Comparison of ENCODE assay signal across 9 mouse cellular contexts in genomic region chr7:25379551-25380351, GRCm38 (mm10). TPM values are rescaled to one million over a fixed set of nuclear protein-coding genes. Genes with fewer than 3 reads are reported as not detected.
DNase-seq lines count a peak whose midpoint lies in the region; ATAC-seq and TF ChIP-seq lines count a peak whose summit lies in the region.
"Had no signal": no experiment of that assay in that cellular context is flagged by ENCODE, and none has a peak within 500 bp of the region (broad histone marks: within the 10 kb centered on the region; RNA-seq: fewer than 3 reads in every experiment).

No protein-coding gene starts in this region.

- H3K79me2 ChIP-seq in myocyte (ENCODE audit: control insufficient read depth, insufficient read depth): no peaks in the 10 kb centered on the region

- H3K4me1 ChIP-seq in embryonic fibroblast, embryonic 13.5 days (ENCODE audit: control insufficient read depth, insufficient read depth, low read length): no peaks in the 10 kb centered on the region; the same call in 1 of the 2 replicates
- peaks cover 24% of the 10 kb centered on the region for H3K4me1 ChIP-seq in hindbrain, embryonic 13.5 days (replicated peaks)
- peaks cover 13% of the 10 kb centered on the region for H3K4me1 ChIP-seq in liver, embryonic 11.5 days (replicated peaks; ENCODE audit: control insufficient read depth, insufficient read depth, low read length)

- H3K36me3 ChIP-seq in hindbrain, embryonic 13.5 days: peaks cover 43% of the 10 kb centered on the region
- H3K36me3 ChIP-seq in liver, embryonic 11.5 days (ENCODE audit: control insufficient read depth, insufficient read depth, low read length): no peaks in the 10 kb centered on the region; the same call in 1 of the 2 replicates
- H3K36me3 ChIP-seq in myocyte (ENCODE audit: control insufficient read depth, insufficient read depth): no peaks in the 10 kb centered on the region

- no peak for TF ChIP-seq CTCF in embryonic fibroblast, embryonic 13.5 days (IDR thresholded peaks at IDR 0.05; ENCODE audit: borderline replicate concordance, insufficient read depth, low read length)

- TF ChIP-seq POLR2A in embryonic fibroblast, embryonic 13.5 days (IDR thresholded peaks at IDR 0.05; ENCODE audit: low read depth, low read length): 0 out of 2 replicates have a peak, but pooled peaks have one; percentile 9
- no peak for TF ChIP-seq POLR2A in myocyte (IDR thresholded peaks at IDR 0.05; ENCODE audit: insufficient read length, low read depth)

- no peak overlapping the region for H3ac ChIP-seq in myocyte (ENCODE audit: control insufficient read depth, insufficient read length)

- peak overlapping the region; percentile 9; the same call in 1 of the 2 replicates for H3K4me3 ChIP-seq in embryonic fibroblast, embryonic 13.5 days (ENCODE audit: insufficient read depth, low read length)
- H3K4me3 ChIP-seq in hindbrain, embryonic 13.5 days: peak overlapping the region; percentile 28
- peak overlapping the region; percentile 57 for H3K4me3 ChIP-seq in liver, embryonic 11.5 days (ENCODE audit: low read depth, low read length)
- no peak overlapping the region for H3K4me3 ChIP-seq in myocyte

- DNase-seq in cerebellum, adult 11 months: peak; percentile 39
- DNase-seq in liver, embryonic 11.5 days (ENCODE audit: low spot score): peak; percentile 70
- peak; percentile 92 for DNase-seq in thymus, postnatal 0 days (ENCODE audit: low spot score)

- H3K27me3 ChIP-seq in hindbrain, embryonic 13.5 days: peaks cover 8% of the 10 kb centered on the region
- no peaks in the 10 kb centered on the region; the same call in 1 of the 2 replicates for H3K27me3 ChIP-seq in liver, embryonic 11.5 days (replicated peaks; ENCODE audit: control insufficient read depth, insufficient read depth, low read length)
- H3K27me3 ChIP-seq in myocyte (ENCODE audit: control insufficient read depth, insufficient read depth, insufficient read length): no peaks in the 10 kb centered on the region

- WGBS in hindbrain, embryonic 13.5 days: 1% methylated on average over 42 of the region's 42 CpGs
- WGBS in liver, embryonic 11.5 days: 2% methylated on average over 42 of the region's 42 CpGs

- H3K9ac ChIP-seq in hindbrain, embryonic 13.5 days: peak overlapping the region; percentile 69
- peak overlapping the region; percentile 76 for H3K9ac ChIP-seq in liver, embryonic 11.5 days (ENCODE audit: low read depth, low read length)

- no peak for ATAC-seq in cerebellum, adult (ENCODE audit: insufficient number of reproducible peaks, low FRiP score, low TSS enrichment)
- peak; percentile 92 for ATAC-seq in activated CD4-positive, CD25-positive, alpha-beta regulatory T cell, adult 4 months
- peak; percentile 52 for ATAC-seq in hindbrain, embryonic 13.5 days (ENCODE audit: low FRiP score)
- peak; percentile 52 for ATAC-seq in liver, embryonic 11.5 days (replicated peaks; ENCODE audit: low FRiP score)

- no peak overlapping the region for H3K27ac ChIP-seq in embryonic fibroblast, embryonic 13.5 days (ENCODE audit: insufficient read depth, low read length)
- no peak overlapping the region for H3K27ac ChIP-seq in hindbrain, embryonic 13.5 days
- peak overlapping the region; percentile 43 for H3K27ac ChIP-seq in liver, embryonic 11.5 days (ENCODE audit: low read depth, low read length)

- H3K9me3 ChIP-seq in hindbrain, embryonic 13.5 days: no peaks in the 10 kb centered on the region
- no peaks in the 10 kb centered on the region for H3K9me3 ChIP-seq in liver, embryonic 11.5 days (ENCODE audit: control insufficient read depth, low read length)
- H3K9me3 ChIP-seq: G1E had no signal

- H3K4me2 ChIP-seq in hindbrain, embryonic 13.5 days: peak overlapping the region; percentile 57
- peak overlapping the region; percentile 92 for H3K4me2 ChIP-seq in liver, embryonic 11.5 days
- no peak overlapping the region for H3K4me2 ChIP-seq in myocyte (ENCODE audit: low read depth)

TF ChIP-seq in myocyte, 11 proteins besides CTCF, POLR2A, EP300 and RAD21:
- TF ChIP-seq MYOD1 (IDR thresholded peaks at IDR 0.05; ENCODE audit: control insufficient read depth in 1 of 3, insufficient read length in 2 of 3, low read depth in 2 of 3) (peak in 2 of 3 experiments; percentile 3 to 48), TCF12 (IDR thresholded peaks at IDR 0.05; ENCODE audit: insufficient read depth, poor library complexity, severe bottlenecking) (no peak)

RNA-seq across cellular contexts. Expression of gene Cnfn, which starts 10.2 kb away (rescaled TPM):
- not detected for polyA plus RNA-seq in activated CD4-positive, CD25-positive, alpha-beta regulatory T cell, adult 4 months (2017; shearing (Covaris generic))
- polyA plus RNA-seq in embryonic fibroblast, embryonic 13.5 days (2011; ENCODE audit: insufficient read length, low read depth, missing spikeins): not detected in 2 replicates
- not detected in 2 replicates for polyA plus RNA-seq in hindbrain, embryonic 13.5 days (2015; fragmentation: Nextera tagmentation; extraction: Ambion mirVana)
- polyA plus RNA-seq in liver, embryonic 11.5 days (2014; fragmentation: Nextera tagmentation; extraction: Ambion mirVana): not detected in 2 replicates
- not detected for polyA plus RNA-seq in myocyte (2012; fragmentation: generic; extraction: Trizol)
- 4.1 and 11.4 TPM in 2 replicates for polyA plus RNA-seq in thymus, postnatal 0 days (2015; fragmentation: Nextera tagmentation; extraction: Ambion mirVana)
- polyA plus RNA-seq: G1E had no signal

RNA-seq across cellular contexts. Expression of gene Lipe, which starts 18.8 kb away (rescaled TPM):
- polyA plus RNA-seq in activated CD4-positive, CD25-positive, alpha-beta regulatory T cell, adult 4 months (2017; shearing (Covaris generic)): 10 to 100 TPM in 1 of 2 experiments, 1 to 10 TPM in 1; 8.5 to 10.7 TPM
- polyA plus RNA-seq in embryonic fibroblast, embryonic 13.5 days (2011; ENCODE audit: insufficient read length, low read depth, missing spikeins): 4.6 and 19.4 TPM in 2 replicates
- 9.8 and 10.6 TPM in 2 replicates for polyA plus RNA-seq in hindbrain, embryonic 13.5 days (2015; fragmentation: Nextera tagmentation; extraction: Ambion mirVana)
- polyA plus RNA-seq in liver, embryonic 11.5 days (2014; fragmentation: Nextera tagmentation; extraction: Ambion mirVana): 2.3 and 2.5 TPM in 2 replicates
- 3.8 TPM for polyA plus RNA-seq in myocyte (2012; fragmentation: generic; extraction: Trizol)
- polyA plus RNA-seq in thymus, postnatal 0 days (2015; fragmentation: Nextera tagmentation; extraction: Ambion mirVana): 7.5 and 8.4 TPM in 2 replicates

RNA-seq across cellular contexts. Expression of gene Cxcl17, which starts 32.9 kb away (rescaled TPM):
- polyA plus RNA-seq in activated CD4-positive, CD25-positive, alpha-beta regulatory T cell, adult 4 months (2017; shearing (Covaris generic)): not detected
- not detected in 2 replicates for polyA plus RNA-seq in embryonic fibroblast, embryonic 13.5 days (2011; ENCODE audit: insufficient read length, low read depth, missing spikeins)
- 0.23 and 0.82 TPM in 2 replicates for polyA plus RNA-seq in hindbrain, embryonic 13.5 days (2015; fragmentation: Nextera tagmentation; extraction: Ambion mirVana)
- 0.38 TPM in 1 of 2 replicates, not detected in the other for polyA plus RNA-seq in liver, embryonic 11.5 days (2014; fragmentation: Nextera tagmentation; extraction: Ambion mirVana)
- 0.06 TPM for polyA plus RNA-seq in myocyte (2012; fragmentation: generic; extraction: Trizol)
- polyA plus RNA-seq in thymus, postnatal 0 days (2015; fragmentation: Nextera tagmentation; extraction: Ambion mirVana): 1.0 and 2.0 TPM in 2 replicates
- polyA plus RNA-seq: G1E had no signal

Comparison
In these comparisons a context has a peak if more than half of its experiments do, and no peak if none do; other contexts are left out.
1. DNase-seq: peak in every context shown above with its lines; median percentile 92 in thymus, postnatal 0 days; 70 in liver, embryonic 11.5 days; 39 in cerebellum, adult 11 months.